Mouse (Mus musculus): ENCODE measurements around the gene Ptprm. TPM values are rescaled to one million over a fixed set of nuclear protein-coding genes. Genes with fewer than 3 reads are reported as not detected.

Gene Ptprm
- polyA plus RNA-seq (2015; fragmentation: Nextera tagmentation; extraction: Ambion mirVana), result 17.4 and 17.7 TPM in 2 replicates

- Histone ChIP-seq H3K4me2 (peak within 1 kb of the TSS; percentile 84), H3K4me1 (peaks cover 26% of the 10 kb centered on the region), H3K9me3 (no peaks in the 10 kb centered on the region), H3K36me3 (no peaks in the 10 kb centered on the region), H3K9ac (peak within 1 kb of the TSS; percentile 79), H3K27me3 (0 out of 2 replicates have a peak, but pooled peaks cover 3% of the 10 kb centered on the region), H3K4me3 (peak within 1 kb of the TSS; percentile 78), H3K27ac (peak within 1 kb of the TSS; percentile 84)
- under 1% methylated on average over 71 of the region's 73 CpGs for WGBS
- ATAC-seq (ENCODE audit: insufficient number of reproducible peaks, low FRiP score, low TSS enrichment, low read depth), result peak; percentile 83
Measured at GRCm38 (mm10) chr17:67354451-67355011, at the start of gene Ptprm. Ptprm (minus strand) TSS chr17:67354457.

- Histone ChIP-seq H3K9me3 (no peaks in the 10 kb centered on the region), H3K27ac (no peak overlapping the region), H3K9ac (no peak overlapping the region), H3K27me3 (no peaks in the 10 kb centered on the region), H3K4me3 (no peak overlapping the region), H3K4me1 (no peaks in the 10 kb centered on the region), H3K4me2 (no peak overlapping the region), H3K36me3 (no peaks in the 10 kb centered on the region)
- WGBS, result 76% methylated on average over 2 of the region's 2 CpGs
- ATAC-seq (ENCODE audit: insufficient number of reproducible peaks, low FRiP score, low TSS enrichment, low read depth), result no peak
Measured at GRCm38 (mm10) chr17:67396205-67396604, 41.9 kb upstream of the Ptprm start.

DNA sequence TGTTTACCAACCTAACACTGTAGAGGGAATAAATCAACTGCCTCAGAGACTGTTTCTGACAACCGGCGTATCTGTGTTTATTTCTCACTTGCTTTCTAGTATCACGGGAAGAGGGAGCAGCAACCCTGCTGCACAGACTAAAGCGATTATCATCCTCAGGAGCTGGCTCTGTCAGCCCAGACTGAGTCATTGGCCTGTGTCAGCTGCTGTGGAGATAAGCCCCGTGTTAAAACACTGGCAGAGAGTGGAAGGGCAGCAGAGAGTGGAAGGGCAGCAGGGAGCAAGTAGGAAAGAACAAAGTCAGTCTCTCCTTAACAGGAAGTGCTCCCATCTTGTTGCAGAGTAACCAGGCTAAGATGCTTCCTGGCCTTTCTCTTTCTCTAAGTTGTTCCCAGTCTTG, 36.6 kb upstream of the Ptprm start:
- Histone ChIP-seq H3K9me3 (no peaks in the 10 kb centered on the region), H3K27me3 (no peaks in the 10 kb centered on the region), H3K27ac (no peak overlapping the region), H3K36me3 (no peaks in the 10 kb centered on the region), H3K4me2 (no peak overlapping the region), H3K4me3 (no peak overlapping the region), H3K4me1 (no peaks in the 10 kb centered on the region), H3K9ac (no peak overlapping the region)
- ATAC-seq (ENCODE audit: insufficient number of reproducible peaks, low FRiP score, low TSS enrichment, low read depth), result no peak
- 64% methylated on average over 5 of the region's 5 CpGs for WGBS

DNA sequence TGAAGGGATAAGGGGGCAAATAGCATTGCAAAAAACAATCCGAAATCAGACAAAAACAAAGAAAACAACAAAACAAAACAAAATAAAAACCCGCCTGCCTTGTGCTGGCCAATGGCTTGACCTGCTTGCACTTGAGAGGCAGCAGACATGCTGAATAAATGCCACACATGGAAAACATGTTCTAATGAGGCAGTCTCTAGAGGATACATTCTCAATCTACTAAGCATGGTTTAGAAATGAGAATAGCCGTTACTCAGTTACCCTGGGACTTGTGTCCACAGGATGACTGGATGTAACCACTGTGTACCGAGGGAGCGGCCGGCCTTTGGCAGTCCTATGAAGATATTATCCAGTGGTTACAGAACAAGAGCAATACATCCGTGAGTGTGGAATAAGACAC, 33.9 kb upstream of the Ptprm start:
- Histone ChIP-seq H3K27me3 (no peaks in the 10 kb centered on the region), H3K9me3 (no peaks in the 10 kb centered on the region), H3K27ac (no peak overlapping the region), H3K4me2 (no peak overlapping the region), H3K36me3 (no peaks in the 10 kb centered on the region), H3K4me3 (no peak overlapping the region), H3K4me1 (no peaks in the 10 kb centered on the region), H3K9ac (no peak overlapping the region)
- 84% methylated on average over 7 of the region's 7 CpGs for WGBS
- no peak for ATAC-seq (ENCODE audit: insufficient number of reproducible peaks, low FRiP score, low TSS enrichment, low read depth)

DNA sequence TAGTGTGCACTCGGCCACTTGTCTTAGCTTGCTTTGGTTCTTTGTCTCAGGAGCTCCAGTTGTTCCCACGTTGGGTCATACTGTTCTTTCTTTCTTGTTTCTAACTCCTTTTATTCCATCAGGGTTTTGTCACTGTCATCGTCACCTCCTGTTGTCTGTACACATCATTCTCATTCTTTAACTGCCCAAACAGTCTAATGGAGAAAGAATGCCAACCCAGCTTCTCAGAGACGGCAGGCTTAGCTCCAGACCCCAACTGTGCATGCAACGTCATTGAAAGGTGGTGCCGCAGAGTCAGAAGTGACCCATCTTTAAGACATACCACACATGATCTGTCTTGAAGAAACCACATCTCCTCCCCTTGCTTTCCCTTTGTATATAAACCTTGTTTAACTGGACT, 31.0 kb upstream of the Ptprm start:
- no peak for ATAC-seq (ENCODE audit: insufficient number of reproducible peaks, low FRiP score, low TSS enrichment, low read depth)
- H3K4me3 ChIP-seq, result no peak overlapping the region
- H3K4me1 ChIP-seq, result no peaks in the 10 kb centered on the region
- no peaks in the 10 kb centered on the region for H3K36me3 ChIP-seq
- no peak overlapping the region for H3K27ac ChIP-seq
- H3K4me2 ChIP-seq, result no peak overlapping the region
- no peak overlapping the region for H3K9ac ChIP-seq
- WGBS, result 74% methylated on average over 6 of the region's 6 CpGs
- H3K9me3 ChIP-seq, result no peaks in the 10 kb centered on the region
- no peaks in the 10 kb centered on the region for H3K27me3 ChIP-seq

- WGBS, result 78% methylated on average over 1 of the region's 1 CpGs
Measured at GRCm38 (mm10) chr17:67383635-67384034, 29.4 kb upstream of the Ptprm start.

DNA sequence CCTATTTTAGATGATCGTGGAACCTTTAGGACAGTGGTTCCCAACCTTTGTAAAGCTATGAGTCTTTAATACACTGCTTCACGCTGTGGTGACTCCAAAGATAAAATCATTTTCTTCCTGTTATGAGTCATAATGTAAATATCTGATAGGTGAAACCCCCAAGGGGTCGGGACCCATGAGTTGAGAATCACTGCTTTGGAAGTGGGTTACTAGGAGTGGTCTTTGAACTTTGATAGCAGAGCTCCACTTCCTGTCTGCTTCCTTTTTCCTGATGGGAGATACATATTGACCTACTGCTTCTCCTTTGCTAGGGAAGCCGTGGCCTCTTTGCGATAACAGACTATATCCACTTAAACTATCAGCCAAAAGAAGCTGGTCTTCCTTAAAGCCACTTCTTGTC, 27.4 kb upstream of the Ptprm start:
- no peaks in the 10 kb centered on the region for H3K27me3 ChIP-seq
- H3K4me1 ChIP-seq, result no peaks in the 10 kb centered on the region
- H3K4me3 ChIP-seq, result no peak overlapping the region
- H3K36me3 ChIP-seq, result no peaks in the 10 kb centered on the region
- H3K27ac ChIP-seq, result no peak overlapping the region
- no peak for ATAC-seq (ENCODE audit: insufficient number of reproducible peaks, low FRiP score, low TSS enrichment, low read depth)
- WGBS, result 78% methylated on average over 5 of the region's 5 CpGs
- no peak overlapping the region for H3K9ac ChIP-seq
- no peaks in the 10 kb centered on the region for H3K9me3 ChIP-seq
- no peak overlapping the region for H3K4me2 ChIP-seq

More at GRCm38 (mm10) chr17:67383635-67384034, 29.4 kb upstream of the Ptprm start:
- no peak for ATAC-seq (ENCODE audit: insufficient number of reproducible peaks, low FRiP score, low TSS enrichment, low read depth)
- Histone ChIP-seq H3K4me2 (no peak overlapping the region), H3K4me3 (no peak overlapping the region), H3K36me3 (no peaks in the 10 kb centered on the region), H3K27me3 (no peaks in the 10 kb centered on the region), H3K9me3 (no peaks in the 10 kb centered on the region), H3K4me1 (no peaks in the 10 kb centered on the region), H3K27ac (no peak overlapping the region), H3K9ac (no peak overlapping the region)

DNA sequence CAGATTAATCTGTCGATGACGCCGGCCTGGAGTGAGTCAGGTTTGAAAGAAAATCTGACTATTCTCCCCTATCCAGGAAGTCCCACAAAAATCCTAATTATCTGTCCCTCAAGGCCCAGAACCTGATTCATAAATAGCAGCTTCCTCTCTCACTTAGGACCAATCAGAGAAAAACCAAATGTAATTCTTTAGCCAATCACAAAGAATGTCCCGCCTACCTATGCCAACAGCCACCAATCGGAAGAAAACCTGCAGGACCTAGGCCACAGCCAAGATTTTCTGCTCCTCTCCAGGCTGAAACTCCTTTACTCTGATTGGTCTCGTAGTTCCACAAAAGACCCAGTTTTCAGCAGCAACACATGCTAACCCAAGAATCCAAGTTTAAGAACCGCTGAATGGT, 13.6 kb upstream of the Ptprm start:
- no peak overlapping the region for H3K4me2 ChIP-seq

DNA sequence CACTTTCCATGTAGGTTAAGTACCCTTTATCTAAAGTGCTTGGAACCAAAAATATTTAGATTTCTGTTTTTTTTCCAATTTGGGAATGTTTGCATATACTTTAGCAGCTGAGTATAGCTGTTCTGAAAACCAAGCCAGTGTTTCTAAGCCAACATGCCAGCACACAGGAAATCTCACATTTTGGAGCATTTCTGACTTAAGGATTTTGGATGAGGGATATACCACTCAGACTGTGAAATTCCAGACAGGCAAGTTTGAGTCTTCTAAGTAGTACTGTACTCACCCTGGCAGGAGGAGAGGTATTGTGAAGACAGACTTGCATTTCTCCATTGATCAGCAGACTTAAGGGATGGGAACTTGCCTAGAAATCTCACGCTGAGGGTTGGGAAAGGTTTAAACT, 10.2 kb upstream of the Ptprm start:
- no peaks in the 10 kb centered on the region for H3K9me3 ChIP-seq
- H3K9ac ChIP-seq, result no peak overlapping the region
- H3K27me3 ChIP-seq, result 0 out of 2 replicates have a peak, but pooled peaks cover 3% of the 10 kb centered on the region
- no peak overlapping the region for H3K4me2 ChIP-seq
- no peak overlapping the region for H3K4me3 ChIP-seq
- WGBS, result 78% methylated on average over 1 of the region's 1 CpGs
- ATAC-seq (ENCODE audit: insufficient number of reproducible peaks, low FRiP score, low TSS enrichment, low read depth), result no peak
- no peak overlapping the region for H3K27ac ChIP-seq
- no peaks in the 10 kb centered on the region for H3K36me3 ChIP-seq
- H3K4me1 ChIP-seq, result no peaks in the 10 kb centered on the region

More for the DNA sequence above, 13.6 kb upstream of the Ptprm start:
- Histone ChIP-seq H3K27me3 (no peaks in the 10 kb centered on the region), H3K36me3 (no peaks in the 10 kb centered on the region), H3K9ac (no peak overlapping the region), H3K27ac (no peak overlapping the region), H3K4me3 (no peak overlapping the region), H3K4me1 (no peaks in the 10 kb centered on the region), H3K9me3 (no peaks in the 10 kb centered on the region)
- no peak for ATAC-seq (ENCODE audit: insufficient number of reproducible peaks, low FRiP score, low TSS enrichment, low read depth)
- 73% methylated on average over 7 of the region's 7 CpGs for WGBS

DNA sequence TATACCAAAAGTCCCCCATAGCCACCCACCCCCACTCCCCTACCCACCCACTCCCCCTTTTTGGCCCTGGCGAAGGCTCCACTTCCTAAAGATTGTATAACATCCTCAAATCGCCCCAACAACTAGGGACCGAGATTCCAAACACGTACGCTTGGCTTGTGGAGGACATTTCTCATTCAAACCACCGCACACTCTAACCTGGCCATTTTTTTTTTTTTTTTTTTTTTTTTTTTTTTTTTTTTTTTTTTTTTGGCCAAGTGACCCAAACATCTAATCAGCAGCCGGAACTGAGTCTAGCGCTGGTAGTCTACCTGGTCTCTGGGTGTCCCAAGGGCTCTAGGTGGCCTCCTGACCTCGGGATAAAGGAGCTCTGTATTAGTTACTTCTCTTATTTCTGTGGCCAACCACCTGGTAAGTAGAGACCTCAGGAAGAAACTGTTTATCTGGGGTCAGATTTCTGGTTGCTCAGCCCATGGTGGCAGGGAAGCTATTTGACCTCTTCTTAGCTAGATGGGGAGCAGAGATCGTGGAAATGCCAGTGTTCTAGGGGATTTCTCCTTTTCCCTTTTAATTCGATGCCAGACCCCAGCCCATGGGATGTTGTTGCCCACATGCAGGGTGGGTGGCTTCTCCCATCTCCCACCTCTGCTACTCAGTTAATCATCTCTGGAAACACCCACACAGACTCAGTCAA, 9.3 kb upstream of the Ptprm start:
- Histone ChIP-seq H3K4me1 (no peaks in the 10 kb centered on the region), H3K27me3 (0 out of 2 replicates have a peak, but pooled peaks cover 3% of the 10 kb centered on the region), H3K4me2 (no peak overlapping the region), H3K9ac (no peak overlapping the region), H3K9me3 (no peaks in the 10 kb centered on the region), H3K27ac (no peak overlapping the region), H3K36me3 (no peaks in the 10 kb centered on the region), H3K4me3 (no peak overlapping the region)
- 79% methylated on average over 11 of the region's 11 CpGs for WGBS
- ATAC-seq (ENCODE audit: insufficient number of reproducible peaks, low FRiP score, low TSS enrichment, low read depth), result no peak

GRCm38 (mm10) chr17:67362131-67362530, 7.9 kb upstream of the Ptprm start:
- no peak overlapping the region for H3K9ac ChIP-seq
- H3K36me3 ChIP-seq, result no peaks in the 10 kb centered on the region
- 0 out of 2 replicates have a peak, but pooled peaks cover 3% of the 10 kb centered on the region for H3K27me3 ChIP-seq
- WGBS, result 90% methylated on average over 6 of the region's 6 CpGs
- no peak overlapping the region for H3K4me2 ChIP-seq
- no peak for ATAC-seq (ENCODE audit: insufficient number of reproducible peaks, low FRiP score, low TSS enrichment, low read depth)
- no peak overlapping the region for H3K27ac ChIP-seq
- no peak overlapping the region for H3K4me3 ChIP-seq
- no peaks in the 10 kb centered on the region for H3K4me1 ChIP-seq
- H3K9me3 ChIP-seq, result no peaks in the 10 kb centered on the region

- Histone ChIP-seq H3K27ac (no peak overlapping the region), H3K9me3 (no peaks in the 10 kb centered on the region), H3K27me3 (0 out of 2 replicates have a peak, but pooled peaks cover 6% of the 10 kb centered on the region), H3K9ac (no peak overlapping the region), H3K4me1 (no peaks in the 10 kb centered on the region), H3K4me2 (no peak overlapping the region), H3K4me3 (no peak overlapping the region), H3K36me3 (no peaks in the 10 kb centered on the region)
- ATAC-seq (ENCODE audit: insufficient number of reproducible peaks, low FRiP score, low TSS enrichment, low read depth), result no peak
- 19% methylated on average over 3 of the region's 3 CpGs for WGBS
Measured at GRCm38 (mm10) chr17:67360606-67361005, 6.3 kb upstream of the Ptprm start.
